Mouse (Mus musculus) heart, embryonic 14.5 days (tissue): Measurements from ENCODE around the gene Rpusd3. TPM values are rescaled to one million over a fixed set of nuclear protein-coding genes. Genes with fewer than 3 reads are reported as not detected.
A peak's percentile ranks its signal among the peaks of the same experiment; 100 is the strongest.

Experiments
- ATAC-seq: fragments of 200-750 bp; cut with Nextera tagmentation; 2 replicates; pipeline ENCODE4 v1.8.0; 2017; ENCODE audit warnings: low read depth, moderate TSS enrichment; ENCODE audit not compliant: insufficient number of reproducible peaks, insufficient read depth, low FRiP score
- H3K27ac ChIP-seq, 2 experiments: fragments of 200-500 bp in 1 of 2; fragments of 300-500 bp in 1 of 2; sonication (generic) in 1 of 2; replicated peaks in 1 of 2; 2 replicates each; pipeline ENCODE4 v1.5.1; 2012 to 2014; ENCODE audit warnings: low read depth in 2 of 2, low read length in 2 of 2, control low read depth in 1 of 2, mild to moderate bottlenecking in 1 of 2, mixed read lengths in 1 of 2; ENCODE audit not compliant: control insufficient read depth in 1 of 2, insufficient read depth in 1 of 2
- H3K27me3 ChIP-seq: fragments of 300-500 bp; sonication (generic); 2 replicates; pipeline ENCODE4 v1.6.1; 2014; ENCODE audit warnings: mild to moderate bottlenecking, low read length, control low read depth; ENCODE audit not compliant: control insufficient read depth, insufficient read depth
- H3K36me3 ChIP-seq: fragments of 300-500 bp; sonication (generic); 2 replicates; pipeline ENCODE4 v1.6.1; 2014; ENCODE audit warnings: mild to moderate bottlenecking, control low read depth, low read length, mixed read lengths; ENCODE audit not compliant: control insufficient read depth, insufficient read depth
- H3K4me1 ChIP-seq, 2 experiments: fragments of 200-500 bp in 1 of 2; fragments of 300-500 bp in 1 of 2; sonication (generic) in 1 of 2; 2 replicates each; pipeline ENCODE4 v1.6.1; 2012 to 2014; ENCODE audit warnings: low read length in 2 of 2, control low read depth in 1 of 2, mixed read lengths in 1 of 2; ENCODE audit not compliant: control insufficient read depth in 2 of 2, insufficient read depth in 2 of 2
- H3K4me2 ChIP-seq: fragments of 300-500 bp; sonication (generic); 2 replicates; pipeline ENCODE4 v1.6.1; 2014; ENCODE audit warnings: mild to moderate bottlenecking, low read length
- H3K4me3 ChIP-seq, 2 experiments: fragments of 200-500 bp in 1 of 2; fragments of 300-500 bp in 1 of 2; sonication (generic) in 1 of 2; 2 replicates each; pipeline ENCODE4 v1.5.1; 2012 to 2014; ENCODE audit warnings: low read length in 2 of 2, mild to moderate bottlenecking in 2 of 2, control low read depth in 1 of 2, low read depth in 1 of 2, moderate library complexity in 1 of 2; ENCODE audit not compliant: control insufficient read depth in 1 of 2, insufficient read depth in 1 of 2
- H3K9ac ChIP-seq: fragments of 300-500 bp; sonication (generic); 2 replicates; pipeline ENCODE4 v1.6.1; 2014; ENCODE audit warnings: mild to moderate bottlenecking, low read length
- H3K9me3 ChIP-seq: fragments of 300-500 bp; sonication (generic); 2 replicates; pipeline ENCODE4 v1.6.1; 2016; ENCODE audit warnings: low read length, control low read depth; ENCODE audit not compliant: control insufficient read depth
- WGBS: fragments of 180-500 bp; shearing (Covaris S2); extraction: QIAGEN DNeasy Blood & Tissue Kit; methylation state at CpG from one replicate; pipeline ENCODE4 v1.1.7; 2014; 5-methylcytosine and 5-hydroxymethylcytosine counted together
- polyA plus RNA-seq: library from polyadenylated mRNA; unstranded; fragments of >200 nt; fragmentation: Nextera tagmentation; extraction: Ambion mirVana; gene quantifications from 2 replicates; pipeline ENCODE4 v1.2.1, GENCODE M21; 2014

Gene Rpusd3
- polyA plus RNA-seq, 1 experiment from 2014 or later, result 11.1 TPM

DNA sequence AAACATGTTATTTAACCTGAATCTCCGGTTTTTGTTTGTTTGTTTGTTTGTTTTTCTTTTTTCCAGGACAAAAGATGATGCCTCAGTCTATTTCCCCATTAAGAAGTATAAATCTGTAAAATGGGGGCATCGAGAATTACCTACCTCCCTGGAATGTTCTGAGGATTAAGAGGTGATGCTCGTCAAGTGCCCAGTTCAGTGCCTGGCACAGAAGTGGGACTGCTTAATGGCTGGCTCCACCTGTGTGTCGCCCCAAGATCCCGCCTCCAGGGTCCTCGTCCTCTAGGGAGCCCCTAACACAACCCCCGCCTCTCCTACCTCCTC, 42.0 kb downstream of the Rpusd3 start:
- Histone ChIP-seq H3K4me3 (peak overlapping the region; percentile 81 to 85), H3K27me3 (no peaks in the 10 kb centered on the region), H3K4me2 (peak overlapping the region; percentile 79), H3K9ac (peak overlapping the region; percentile 88), H3K27ac (peak overlapping the region; percentile 95 to 96), H3K4me1 (peaks cover 2 to 18% of the 10 kb centered on the region in 2 experiments; a peak in 2 of 4 replicates), H3K36me3 (peaks cover 57% of the 10 kb centered on the region), H3K9me3 (no peaks in the 10 kb centered on the region)
- no peak for ATAC-seq
- 8% methylated on average over 7 of the region's 7 CpGs for WGBS

DNA sequence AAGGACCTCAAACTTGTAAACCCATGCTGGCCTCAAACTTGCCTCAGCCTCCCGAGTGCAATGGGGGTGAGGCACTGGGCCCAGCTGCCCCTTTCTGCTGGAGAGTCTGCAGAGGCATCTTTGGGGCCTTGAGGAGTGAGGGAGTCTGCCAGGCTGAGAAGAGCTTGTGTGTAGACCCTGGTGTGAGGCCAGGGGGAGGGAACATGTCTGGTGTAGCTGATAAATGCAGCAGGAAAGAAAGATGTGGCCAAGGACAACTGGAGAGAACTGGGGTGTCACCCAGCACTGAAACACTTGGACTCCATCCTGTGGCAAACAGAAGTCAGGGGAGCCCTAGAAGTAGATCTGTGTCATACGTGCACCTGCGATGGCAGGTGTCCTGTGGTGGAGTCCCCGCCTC, 45.6 kb downstream of the Rpusd3 start:
- no peak overlapping the region for H3K27ac ChIP-seq
- no peaks in the 10 kb centered on the region for H3K27me3 ChIP-seq
- no peaks in the 10 kb centered on the region for H3K9me3 ChIP-seq
- ATAC-seq, result no peak
- H3K4me1 ChIP-seq, result peaks cover 0 to 6% of the 10 kb centered on the region in 2 experiments; a peak in 1 of 4 replicates
- H3K4me3 ChIP-seq, result no peak overlapping the region
- peaks cover 74% of the 10 kb centered on the region for H3K36me3 ChIP-seq
- no peak overlapping the region for H3K4me2 ChIP-seq
- WGBS, result 97% methylated on average over 4 of the region's 4 CpGs
- H3K9ac ChIP-seq, result no peak overlapping the region

DNA sequence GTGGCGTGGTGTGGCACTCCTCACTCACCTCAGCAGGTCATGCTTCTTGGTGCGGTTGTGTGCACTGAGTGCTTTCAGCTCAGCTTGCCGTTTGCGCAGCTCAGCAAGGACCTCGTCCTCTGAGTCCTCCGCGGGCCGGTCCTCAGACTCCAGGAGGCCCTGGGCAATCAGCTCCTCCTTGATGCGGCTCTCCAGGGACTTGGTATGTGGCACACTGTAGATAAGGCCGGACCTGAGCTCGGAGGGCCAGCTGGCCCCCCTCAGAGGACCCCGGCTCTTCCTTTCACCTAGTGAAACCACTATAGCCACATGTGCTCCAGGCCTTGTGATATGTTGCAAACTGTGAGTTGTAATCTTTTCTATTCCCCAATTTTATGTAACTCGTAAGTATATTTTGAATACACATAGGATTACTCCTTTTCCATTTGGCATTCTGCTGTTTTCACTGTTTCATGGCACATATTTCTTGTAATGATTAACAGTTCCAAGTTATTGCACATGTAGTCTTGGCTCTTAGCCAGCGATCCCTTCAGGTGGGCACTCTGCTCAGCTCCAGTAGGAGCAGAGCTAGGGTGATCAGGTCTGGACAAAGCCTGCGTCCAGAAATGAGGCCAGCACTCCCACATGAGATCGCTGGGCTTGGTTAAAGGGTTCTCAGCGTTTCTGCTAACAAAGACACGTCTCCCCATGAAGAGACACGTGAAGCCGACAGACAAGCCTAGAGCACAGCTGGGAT, 48.8 kb downstream of the Rpusd3 start:
- Histone ChIP-seq H3K4me3 (no peak overlapping the region), H3K27me3 (no peaks in the 10 kb centered on the region), H3K36me3 (peaks cover 91% of the 10 kb centered on the region), H3K9me3 (no peaks in the 10 kb centered on the region), H3K4me1 (no peaks in the 10 kb centered on the region), H3K9ac (no peak overlapping the region), H3K27ac (no peak overlapping the region), H3K4me2 (no peak overlapping the region)
- 87% methylated on average over 20 of the region's 20 CpGs for WGBS
- no peak for ATAC-seq

DNA sequence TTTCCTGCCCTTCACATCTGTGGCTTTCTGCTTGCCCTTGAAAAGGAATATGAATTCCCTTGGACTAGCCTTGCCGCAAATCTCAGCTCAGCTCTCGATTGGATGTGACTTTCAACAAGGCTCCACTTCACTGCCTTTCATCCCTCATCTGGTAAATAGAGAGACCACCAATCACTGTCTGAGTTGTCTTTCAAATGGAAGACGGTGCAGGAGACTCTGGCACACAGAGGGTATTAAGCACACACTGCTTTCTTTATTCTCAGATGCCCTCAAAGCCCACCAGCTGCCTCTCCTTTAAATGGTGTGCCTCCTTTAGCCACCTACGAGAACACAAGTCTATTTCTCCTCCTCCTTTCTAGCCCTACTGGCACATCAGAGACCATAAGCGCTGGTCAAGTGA, 50.6 kb downstream of the Rpusd3 start:
- H3K9ac ChIP-seq, result no peak overlapping the region
- 78% methylated on average over 5 of the region's 5 CpGs for WGBS
- no peak overlapping the region for H3K4me2 ChIP-seq
- no peak overlapping the region for H3K27ac ChIP-seq
- no peaks in the 10 kb centered on the region for H3K27me3 ChIP-seq
- no peak overlapping the region for H3K4me3 ChIP-seq
- H3K4me1 ChIP-seq, result no peaks in the 10 kb centered on the region
- no peaks in the 10 kb centered on the region for H3K9me3 ChIP-seq
- no peak for ATAC-seq
- peaks cover 74% of the 10 kb centered on the region for H3K36me3 ChIP-seq

DNA sequence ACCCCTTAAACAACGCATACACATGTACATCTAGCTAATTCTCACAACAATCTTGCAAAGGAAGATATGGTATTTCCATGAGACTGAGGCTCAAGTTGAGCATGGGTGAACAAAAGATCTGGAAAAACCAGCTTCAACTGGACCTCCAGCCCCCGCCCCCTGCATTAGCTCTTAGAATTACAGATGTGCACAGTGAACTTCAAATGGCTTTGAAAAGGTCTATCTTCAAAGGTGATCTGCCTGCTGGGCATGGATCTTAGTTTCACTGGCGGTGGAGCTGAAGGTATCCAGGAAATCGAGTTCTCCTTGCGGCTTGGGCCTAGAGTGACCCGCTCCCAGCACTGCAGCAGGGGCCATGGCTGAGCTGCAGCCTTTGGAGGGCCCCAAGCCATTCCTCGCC, 51.0 kb downstream of the Rpusd3 start:
- no peak for ATAC-seq
- Histone ChIP-seq H3K27ac (no peak overlapping the region), H3K27me3 (no peaks in the 10 kb centered on the region), H3K9ac (no peak overlapping the region), H3K4me1 (no peaks in the 10 kb centered on the region), H3K4me3 (no peak overlapping the region), H3K36me3 (peaks cover 69% of the 10 kb centered on the region), H3K4me2 (no peak overlapping the region), H3K9me3 (no peaks in the 10 kb centered on the region)
- 93% methylated on average over 7 of the region's 7 CpGs for WGBS

DNA sequence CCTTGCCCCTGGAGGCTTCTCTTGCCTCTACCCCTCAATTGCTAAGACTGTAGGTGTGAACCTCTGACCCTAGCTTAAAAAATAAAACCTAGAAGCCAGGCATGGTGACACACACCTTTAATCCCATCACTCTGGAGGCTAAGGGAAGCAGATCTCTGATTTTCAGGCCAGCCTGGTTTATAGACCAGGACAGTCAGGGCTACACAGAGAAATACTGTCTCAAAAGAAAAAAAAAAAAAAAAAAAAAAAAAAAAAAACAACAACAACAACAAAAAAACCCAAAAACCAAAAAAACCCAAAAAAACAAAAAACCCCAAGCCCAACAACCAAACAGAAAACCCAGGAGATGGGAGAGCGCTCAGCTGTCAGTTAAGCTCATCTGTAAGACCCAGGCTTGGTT, 51.6 kb downstream of the Rpusd3 start:
- peaks cover 65% of the 10 kb centered on the region for H3K36me3 ChIP-seq
- H3K9ac ChIP-seq, result no peak overlapping the region
- no peaks in the 10 kb centered on the region for H3K9me3 ChIP-seq
- H3K27me3 ChIP-seq, result no peaks in the 10 kb centered on the region
- H3K27ac ChIP-seq, result no peak overlapping the region
- 93% methylated on average over 1 of the region's 1 CpGs for WGBS
- ATAC-seq, result no peak
- no peaks in the 10 kb centered on the region for H3K4me1 ChIP-seq
- H3K4me2 ChIP-seq, result no peak overlapping the region
- H3K4me3 ChIP-seq, result no peak overlapping the region

DNA sequence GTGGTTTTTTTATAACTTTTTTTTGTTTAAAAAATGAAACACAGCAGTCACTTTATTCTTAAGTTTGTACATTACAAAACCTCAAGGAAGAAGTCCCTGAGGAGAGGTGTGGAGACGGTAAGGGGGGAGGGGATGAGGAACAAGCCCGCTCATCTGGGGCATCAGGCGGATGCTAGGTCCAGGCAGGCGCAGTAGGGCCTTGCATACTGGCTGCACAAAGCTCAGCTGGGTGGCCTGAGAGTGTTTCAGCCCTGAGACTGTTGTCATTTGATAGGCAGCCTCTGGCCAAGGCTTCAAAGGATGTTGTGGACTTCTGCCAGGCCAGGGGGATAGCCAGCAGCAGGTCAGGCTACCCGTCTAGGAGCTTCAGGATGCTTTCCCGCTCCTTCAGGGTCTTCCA, 52.5 kb downstream of the Rpusd3 start:
- no peak overlapping the region for H3K9ac ChIP-seq
- ATAC-seq, result no peak
- peaks cover 55% of the 10 kb centered on the region for H3K36me3 ChIP-seq
- no peaks in the 10 kb centered on the region for H3K27me3 ChIP-seq
- WGBS, result 92% methylated on average over 6 of the region's 6 CpGs
- H3K4me1 ChIP-seq, result no peaks in the 10 kb centered on the region
- H3K4me3 ChIP-seq, result no peak overlapping the region
- H3K27ac ChIP-seq, result no peak overlapping the region
- no peaks in the 10 kb centered on the region for H3K9me3 ChIP-seq
- no peak overlapping the region for H3K4me2 ChIP-seq
